Comparison of ENCODE assay signal across 1 mouse cellular context in genomic region chr4:119539031-119539824, GRCm38 (mm10).
TF ChIP-seq lines count a peak whose summit lies in the region.

TSS of gene Frg2f1 (minus strand) at chr4:119539529.

TF ChIP-seq in CH12.LX, 34 proteins besides CTCF, POLR2A, EP300 and RAD21 (continued from another document):
- TF ChIP-seq BHLHE40 (IDR thresholded peaks at IDR 0.05; ENCODE audit: low read depth, low read length), result peak; percentile 46; the same call in 1 of the 2 replicates
- TF ChIP-seq ZMIZ1 (IDR thresholded peaks at IDR 0.05; ENCODE audit: low read depth, low read length), result peak; percentile 62
- TF ChIP-seq TCF12 (IDR thresholded peaks at IDR 0.05; ENCODE audit: low read depth, low read length), result no peak; the same call in 1 of the 2 replicates
- TF ChIP-seq MEF2A (IDR thresholded peaks at IDR 0.05; ENCODE audit: borderline replicate concordance, low read depth, low read length), result no peak; the same call in 1 of the 2 replicates
- TF ChIP-seq MAZ (IDR thresholded peaks at IDR 0.05; ENCODE audit: low read depth, low read length), result peak; percentile 72; the same call in 1 of the 2 replicates
- peak; percentile 47; the same call in 1 of the 2 replicates for TF ChIP-seq MYC (IDR thresholded peaks at IDR 0.05; ENCODE audit: low read depth, low read length)
- peak; percentile 72 for TF ChIP-seq ELF1 (IDR thresholded peaks at IDR 0.05; ENCODE audit: low read depth, low read length)
- TF ChIP-seq SIN3A (IDR thresholded peaks at IDR 0.05; ENCODE audit: low read length), result peak; percentile 48
- TF ChIP-seq USF2 (conservative IDR thresholded peaks at IDR 0.05; ENCODE audit: low read depth, low read length), result no peak
- TF ChIP-seq ZNF384 (IDR thresholded peaks at IDR 0.05; ENCODE audit: low read depth, low read length), result no peak
- no peak for TF ChIP-seq ZC3H11A (IDR thresholded peaks at IDR 0.05; ENCODE audit: low read depth, low read length)
- no peak; the same call in 1 of the 2 replicates for TF ChIP-seq ZKSCAN1 (IDR thresholded peaks at IDR 0.05; ENCODE audit: borderline replicate concordance, low read depth, low read length)
- TF ChIP-seq NELFE (IDR thresholded peaks at IDR 0.05; ENCODE audit: low read depth, low read length), result peak; percentile 71
